In genomic region chr4:62612601-62613501, GRCm38 (mm10) we compare ENCODE assay signal across 8 mouse cellular contexts. TPM values are rescaled to one million over a fixed set of nuclear protein-coding genes. Genes with fewer than 3 reads are reported as not detected.
DNase-seq lines count a peak whose midpoint lies in the region; ATAC-seq lines count a peak whose summit lies in the region.

No protein-coding gene starts in this region.

- WGBS in heart, embryonic 15.5 days, result 65% methylated on average over 22 of the region's 22 CpGs
- WGBS in heart, embryonic 12.5 days, result 70% methylated on average over 22 of the region's 22 CpGs
- 58% methylated on average over 22 of the region's 22 CpGs for WGBS in embryonic facial prominence, embryonic 11.5 days
- WGBS in hindbrain, embryonic 15.5 days, result 17% methylated on average over 22 of the region's 22 CpGs
- WGBS in limb, embryonic 10.5 days, result 32% methylated on average over 22 of the region's 22 CpGs
- WGBS in neural tube, embryonic 14.5 days, result 9% methylated on average over 22 of the region's 22 CpGs

- DNase-seq in embryonic facial prominence, embryonic 11.5 days (ENCODE audit: low spot score), result no peak
- no peak for DNase-seq in limb, embryonic 10.5 days (ENCODE audit: low spot score)
- no peak for DNase-seq in urinary bladder, adult 18-20 months (ENCODE audit: low spot score in 2 of 2)
- no peak for DNase-seq in spleen, postnatal 36 days (ENCODE audit: low spot score in 2 of 2)

- no peaks in the 10 kb centered on the region for H3K9me3 ChIP-seq in heart, embryonic 15.5 days (replicated peaks)
- H3K9me3 ChIP-seq in heart, embryonic 12.5 days (replicated peaks), result no peaks in the 10 kb centered on the region
- H3K9me3 ChIP-seq in embryonic facial prominence, embryonic 11.5 days (replicated peaks; ENCODE audit: control insufficient read depth, low read length), result no peaks in the 10 kb centered on the region
- H3K9me3 ChIP-seq in hindbrain, embryonic 15.5 days, result no peaks in the 10 kb centered on the region
- no peaks in the 10 kb centered on the region for H3K9me3 ChIP-seq in limb, embryonic 10.5 days (replicated peaks)
- H3K9me3 ChIP-seq in neural tube, embryonic 14.5 days (ENCODE audit: control insufficient read depth, low read length), result no peaks in the 10 kb centered on the region

- no peak overlapping the region for H3K4me3 ChIP-seq in heart, embryonic 15.5 days
- no peak overlapping the region for H3K4me3 ChIP-seq in heart, embryonic 12.5 days
- H3K4me3 ChIP-seq in embryonic facial prominence, embryonic 11.5 days (ENCODE audit: low read depth, low read length), result no peak overlapping the region
- H3K4me3 ChIP-seq in hindbrain, embryonic 15.5 days, result no peak overlapping the region
- H3K4me3 ChIP-seq in limb, embryonic 10.5 days, result no peak overlapping the region
- H3K4me3 ChIP-seq in neural tube, embryonic 14.5 days (ENCODE audit: low read depth, low read length), result no peak overlapping the region

- no peaks in the 10 kb centered on the region for H3K36me3 ChIP-seq in heart, embryonic 15.5 days
- H3K36me3 ChIP-seq in heart, embryonic 12.5 days, result no peaks in the 10 kb centered on the region
- no peaks in the 10 kb centered on the region for H3K36me3 ChIP-seq in embryonic facial prominence, embryonic 11.5 days (replicated peaks; ENCODE audit: control insufficient read depth, insufficient read depth, low read depth, low read length)
- no peaks in the 10 kb centered on the region for H3K36me3 ChIP-seq in hindbrain, embryonic 15.5 days
- H3K36me3 ChIP-seq in limb, embryonic 10.5 days, result no peaks in the 10 kb centered on the region
- H3K36me3 ChIP-seq in neural tube, embryonic 14.5 days (ENCODE audit: control insufficient read depth, insufficient read depth, low read length), result no peaks in the 10 kb centered on the region

- peaks cover 43% of the 10 kb centered on the region for H3K27me3 ChIP-seq in heart, embryonic 15.5 days
- peaks cover 74% of the 10 kb centered on the region for H3K27me3 ChIP-seq in heart, embryonic 12.5 days (replicated peaks)
- H3K27me3 ChIP-seq in embryonic facial prominence, embryonic 11.5 days (ENCODE audit: control insufficient read depth, insufficient read depth, low read length), result no peaks in the 10 kb centered on the region
- no peaks in the 10 kb centered on the region for H3K27me3 ChIP-seq in hindbrain, embryonic 15.5 days
- 0 out of 2 replicates have a peak, but pooled peaks cover 9% of the 10 kb centered on the region for H3K27me3 ChIP-seq in limb, embryonic 10.5 days (ENCODE audit: low read depth, poor library complexity, severe bottlenecking)
- H3K27me3 ChIP-seq in neural tube, embryonic 14.5 days (ENCODE audit: control insufficient read depth, insufficient read depth, low read length), result no peaks in the 10 kb centered on the region

- H3K4me1 ChIP-seq in heart, embryonic 15.5 days (replicated peaks), result peaks cover 46% of the 10 kb centered on the region
- H3K4me1 ChIP-seq in heart, embryonic 12.5 days (replicated peaks), result peaks cover 52% of the 10 kb centered on the region
- H3K4me1 ChIP-seq in embryonic facial prominence, embryonic 11.5 days (ENCODE audit: control insufficient read depth, insufficient read depth, low read length), result peaks cover 2% of the 10 kb centered on the region; the same call in 1 of the 2 replicates
- H3K4me1 ChIP-seq in hindbrain, embryonic 15.5 days (replicated peaks), result peaks cover 40% of the 10 kb centered on the region
- H3K4me1 ChIP-seq in limb, embryonic 10.5 days, result peaks cover 37% of the 10 kb centered on the region
- peaks cover 37% of the 10 kb centered on the region for H3K4me1 ChIP-seq in neural tube, embryonic 14.5 days (ENCODE audit: control insufficient read depth, insufficient read depth, low read length)

- no peak for ATAC-seq in heart, embryonic 15.5 days (replicated peaks; ENCODE audit: insufficient number of reproducible peaks, insufficient read depth, low FRiP score, low read depth)
- no peak for ATAC-seq in heart, embryonic 12.5 days (ENCODE audit: insufficient number of reproducible peaks, low FRiP score)
- ATAC-seq in embryonic facial prominence, embryonic 11.5 days (replicated peaks; ENCODE audit: insufficient number of reproducible peaks, low FRiP score, low TSS enrichment, low read depth), result 0 out of 2 replicates have a peak, but pooled peaks have one; percentile 6
- ATAC-seq in hindbrain, embryonic 15.5 days (ENCODE audit: low FRiP score, low read depth), result peak; percentile 88
- peak; percentile 80 for ATAC-seq in neural tube, embryonic 14.5 days (ENCODE audit: low read depth)

- peak overlapping the region; percentile 52 for H3K27ac ChIP-seq in heart, embryonic 15.5 days
- H3K27ac ChIP-seq in heart, embryonic 12.5 days (ENCODE audit: poor library complexity, severe bottlenecking), result no peak overlapping the region
- peak overlapping the region; percentile 28; the same call in 1 of the 2 replicates for H3K27ac ChIP-seq in embryonic facial prominence, embryonic 11.5 days (replicated peaks; ENCODE audit: low read depth, low read length)
- peak overlapping the region; percentile 58 for H3K27ac ChIP-seq in hindbrain, embryonic 15.5 days (replicated peaks)
- peak overlapping the region; percentile 54; the same call in 1 of the 2 replicates for H3K27ac ChIP-seq in limb, embryonic 10.5 days
- H3K27ac ChIP-seq in neural tube, embryonic 14.5 days (ENCODE audit: low read depth, low read length), result peak overlapping the region; percentile 78

- H3K4me2 ChIP-seq in heart, embryonic 15.5 days, result no peak overlapping the region
- H3K4me2 ChIP-seq in heart, embryonic 12.5 days, result no peak overlapping the region
- no peak overlapping the region for H3K4me2 ChIP-seq in embryonic facial prominence, embryonic 11.5 days (ENCODE audit: low read depth, low read length)
- peak overlapping the region; percentile 5 for H3K4me2 ChIP-seq in hindbrain, embryonic 15.5 days
- peak overlapping the region; percentile 32 for H3K4me2 ChIP-seq in neural tube, embryonic 14.5 days (ENCODE audit: low read depth, low read length)

- H3K9ac ChIP-seq in heart, embryonic 15.5 days, result no peak overlapping the region
- no peak overlapping the region for H3K9ac ChIP-seq in heart, embryonic 12.5 days
- H3K9ac ChIP-seq in embryonic facial prominence, embryonic 11.5 days (replicated peaks; ENCODE audit: low read length), result no peak overlapping the region
- H3K9ac ChIP-seq in hindbrain, embryonic 15.5 days, result no peak overlapping the region
- no peak overlapping the region for H3K9ac ChIP-seq in neural tube, embryonic 14.5 days (replicated peaks; ENCODE audit: low read depth, low read length)

RNA-seq across cellular contexts. Expression of gene Rgs3, which starts 53.2 kb away (rescaled TPM):
- 56.9 and 72.2 TPM in 2 replicates for polyA plus RNA-seq in heart, embryonic 15.5 days (2015; fragmentation: Nextera tagmentation; extraction: Ambion mirVana)
- 60.5 and 73.7 TPM in 2 replicates for polyA plus RNA-seq in heart, embryonic 12.5 days (2016; fragmentation: Nextera tagmentation; extraction: Ambion mirVana)
- polyA plus RNA-seq in embryonic facial prominence, embryonic 11.5 days (2014; fragmentation: Nextera tagmentation; extraction: Ambion mirVana), result 21.0 and 24.8 TPM in 2 replicates
- polyA plus RNA-seq in hindbrain, embryonic 15.5 days (2015; fragmentation: Nextera tagmentation; extraction: Ambion mirVana), result 63.5 and 69.3 TPM in 2 replicates
- polyA plus RNA-seq in limb, embryonic 10.5 days (2016; fragmentation: Nextera tagmentation; extraction: Ambion mirVana), result 24.9 and 38.2 TPM in 2 replicates
- polyA plus RNA-seq in neural tube, embryonic 14.5 days (2014; fragmentation: Nextera tagmentation; extraction: Ambion mirVana), result 30.1 and 32.5 TPM in 2 replicates

Comparison
In these comparisons a context has a peak if more than half of its experiments do, and no peak if none do; other contexts are left out.
1. ATAC-seq: peak in embryonic facial prominence, embryonic 11.5 days (single experiment), hindbrain, embryonic 15.5 days (single experiment) and neural tube, embryonic 14.5 days (single experiment); none in heart, embryonic 15.5 days (single experiment) and heart, embryonic 12.5 days (single experiment).
2. H3K4me2 ChIP-seq: peak in hindbrain, embryonic 15.5 days (single experiment) and neural tube, embryonic 14.5 days (single experiment); none in heart, embryonic 15.5 days (single experiment), heart, embryonic 12.5 days (single experiment) and embryonic facial prominence, embryonic 11.5 days (single experiment).